Mouse (Mus musculus): Measurements from ENCODE around the gene Ccm2l.

The Ccm2l gene

GRCm38 (mm10) chr2:153089316-153089715 is 23.6 kb downstream of the Ccm2l start:
- no peak for DNase-seq (ENCODE audit: low spot score in 2 of 2)

- no peak for DNase-seq (ENCODE audit: low spot score in 2 of 2)
These were observed 24.9 kb downstream of the Ccm2l start for GRCm38 (mm10) chr2:153090551-153091165.

- no peak for DNase-seq (ENCODE audit: low spot score in 2 of 2)
These were observed 41.5 kb downstream of the Ccm2l start for GRCm38 (mm10) chr2:153107046-153107766.

GRCm38 (mm10) chr2:153107802-153108201 is 42.0 kb downstream of the Ccm2l start:
- no peak for DNase-seq (ENCODE audit: low spot score in 2 of 2)

GRCm38 (mm10) chr2:153108313-153109264 is 42.8 kb downstream of the Ccm2l start, which contains the start of gene Hck:
Hck (plus strand) TSS chr2:153108468.
- DNase-seq (ENCODE audit: low spot score in 2 of 2), result no peak

GRCm38 (mm10) chr2:153109596-153109995 is 43.8 kb downstream of the Ccm2l start:
- no peak for DNase-seq (ENCODE audit: low spot score in 2 of 2)

- DNase-seq (ENCODE audit: low spot score in 2 of 2), result no peak
These were observed 45.5 kb downstream of the Ccm2l start for GRCm38 (mm10) chr2:153111298-153111697.

- no peak for DNase-seq (ENCODE audit: low spot score in 2 of 2)
These were observed 49.9 kb downstream of the Ccm2l start for GRCm38 (mm10) chr2:153115679-153116081.

- no peak for DNase-seq (ENCODE audit: low spot score in 2 of 2)
These were observed 51.3 kb downstream of the Ccm2l start for GRCm38 (mm10) chr2:153117051-153117486.

- DNase-seq (ENCODE audit: low spot score in 2 of 2), result no peak
These were observed 53.7 kb downstream of the Ccm2l start for GRCm38 (mm10) chr2:153119488-153119887.

GRCm38 (mm10) chr2:153120126-153120525 is 54.4 kb downstream of the Ccm2l start:
- DNase-seq (ENCODE audit: low spot score in 2 of 2), result no peak

GRCm38 (mm10) chr2:153121821-153122615 is 56.3 kb downstream of the Ccm2l start:
- no peak for DNase-seq (ENCODE audit: low spot score in 2 of 2)

- DNase-seq (ENCODE audit: low spot score in 2 of 2), result no peak
These were observed 56.9 kb downstream of the Ccm2l start for GRCm38 (mm10) chr2:153122701-153123100.

- DNase-seq (ENCODE audit: low spot score in 2 of 2), result no peak
These were observed 60.1 kb downstream of the Ccm2l start for GRCm38 (mm10) chr2:153125875-153126274.

GRCm38 (mm10) chr2:153131019-153131418 is 65.3 kb downstream of the Ccm2l start:
- DNase-seq (ENCODE audit: low spot score in 2 of 2), result no peak

Measured in frontal cortex, postnatal 25 days (tissue).